Mouse (Mus musculus) limb, embryonic 12.5 days (tissue): ENCODE data around the gene Atp5g3. TPM values are rescaled to one million over a fixed set of nuclear protein-coding genes. Genes with fewer than 3 reads are reported as not detected.

Experiments used
- ATAC-seq: fragments of 200-750 bp; cut with Nextera tagmentation; 2 replicates; pipeline ENCODE4 v1.8.0; 2017; ENCODE audit warnings: low read depth, moderate TSS enrichment; ENCODE audit not compliant: insufficient number of reproducible peaks, insufficient read depth, low FRiP score, low TSS enrichment
- H3K27ac ChIP-seq: fragments of 300-500 bp; sonication (generic); 2 replicates; pipeline ENCODE4 v1.5.1; 2016; ENCODE audit warnings: mild to moderate bottlenecking, moderate library complexity
- H3K27me3 ChIP-seq: fragments of 300-500 bp; sonication (generic); 2 replicates; pipeline ENCODE4 v1.6.1; 2016; ENCODE audit warnings: mild to moderate bottlenecking, moderate library complexity
- H3K36me3 ChIP-seq: fragments of 300-500 bp; sonication (generic); 2 replicates; pipeline ENCODE4 v1.6.1; 2016; ENCODE audit warnings: mild to moderate bottlenecking, moderate library complexity
- H3K4me1 ChIP-seq: fragments of 300-500 bp; sonication (generic); replicated peaks from 2 replicates; pipeline ENCODE4 v1.6.1; 2016
- H3K4me2 ChIP-seq: fragments of 300-500 bp; sonication (generic); 2 replicates; pipeline ENCODE4 v1.6.1; 2016; ENCODE audit warnings: mild to moderate bottlenecking, moderate library complexity
- H3K4me3 ChIP-seq: fragments of 300-500 bp; sonication (generic); replicated peaks from 2 replicates; pipeline ENCODE4 v1.5.1; 2016; ENCODE audit warnings: mild to moderate bottlenecking
- H3K9ac ChIP-seq: fragments of 300-500 bp; sonication (generic); replicated peaks from 2 replicates; pipeline ENCODE4 v1.6.1; 2016; ENCODE audit warnings: mild to moderate bottlenecking, moderate library complexity
- H3K9me3 ChIP-seq: fragments of 300-500 bp; sonication (generic); 2 replicates; pipeline ENCODE4 v1.6.1; 2016; ENCODE audit warnings: mild to moderate bottlenecking, moderate library complexity
- WGBS: fragments of 180-500 bp; shearing (Covaris S2); methylation state at CpG from one replicate; pipeline ENCODE4 v1.1.7; 2016; 5-methylcytosine and 5-hydroxymethylcytosine counted together
- polyA plus RNA-seq: library from polyadenylated mRNA; unstranded; fragments of >200 nt; fragmentation: Nextera tagmentation; extraction: Ambion mirVana; gene quantifications from 2 replicates; pipeline ENCODE4 v1.2.1, GENCODE M21; 2016

The Atp5g3 gene
- 968 and 980 TPM in 2 replicates for polyA plus RNA-seq

DNA sequence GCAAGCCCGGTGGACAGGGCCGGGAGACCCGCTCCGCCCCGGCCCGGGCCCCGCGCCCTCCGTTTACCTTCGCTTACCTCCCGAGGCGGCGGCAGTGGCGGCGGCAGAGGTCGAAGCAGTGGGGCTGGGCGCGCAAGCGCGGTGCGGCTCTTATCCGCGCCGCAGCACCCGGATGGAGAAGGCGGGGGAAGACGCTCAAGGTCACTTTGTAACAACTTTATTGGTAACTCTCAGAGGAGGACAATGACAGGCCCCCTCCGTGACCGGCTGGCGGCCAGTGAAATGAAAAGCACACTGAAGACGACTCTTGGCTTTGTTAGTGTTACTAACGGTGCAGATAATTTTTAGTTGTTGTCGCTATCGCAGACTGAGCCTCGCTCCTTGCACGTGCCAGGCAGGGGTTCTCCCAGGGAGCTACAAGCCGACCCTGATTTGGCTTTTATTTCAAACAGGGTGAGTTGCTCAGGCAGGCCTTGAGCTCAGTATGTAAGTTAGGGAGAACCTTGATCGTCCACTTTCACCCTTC is at the start of gene Atp5g3:
Gene Atp5g3 (minus strand): TSS at position 152 of the 526 bp plus-strand sequence.
- Histone ChIP-seq H3K36me3 (peaks cover 33% of the 10 kb centered on the region), H3K9me3 (no peaks in the 10 kb centered on the region), H3K27me3 (0 out of 2 replicates have a peak, but pooled peaks cover 2% of the 10 kb centered on the region), H3K4me3 (peak within 1 kb of the TSS; percentile 98), H3K4me2 (peak within 1 kb of the TSS; percentile 75), H3K9ac (peak within 1 kb of the TSS; percentile 99), H3K27ac (peak within 1 kb of the TSS; percentile 93), H3K4me1 (peaks cover 11% of the 10 kb centered on the region)
- under 1% methylated on average over 38 of the region's 38 CpGs for WGBS
- peak; percentile 88 for ATAC-seq

DNA sequence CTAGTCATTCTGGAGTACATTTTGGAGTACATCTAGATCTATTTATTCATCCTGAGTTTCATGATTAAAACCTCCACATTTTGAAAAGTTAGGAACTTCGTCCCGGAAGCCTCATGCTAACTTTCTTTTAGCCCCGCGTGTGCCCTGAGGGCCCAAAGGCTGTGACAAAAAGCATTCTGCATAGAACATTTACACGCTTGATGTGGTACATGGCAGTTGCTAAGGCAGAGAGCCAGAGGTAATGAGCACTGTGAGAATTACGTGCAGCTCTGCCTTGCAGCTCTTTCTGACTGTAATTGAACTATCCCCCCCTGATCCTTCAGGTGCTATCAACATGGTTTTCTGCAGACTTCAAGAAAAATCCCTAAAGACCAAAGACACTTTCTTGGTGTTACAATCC is 47.2 kb upstream of the Atp5g3 start:
- no peak overlapping the region for H3K4me3 ChIP-seq
- WGBS = 77% methylated on average over 6 of the region's 6 CpGs
- H3K4me1 ChIP-seq = peaks cover 10% of the 10 kb centered on the region
- H3K4me2 ChIP-seq = no peak overlapping the region
- no peak overlapping the region for H3K27ac ChIP-seq
- peaks cover 3% of the 10 kb centered on the region; the same call in 1 of the 2 replicates for H3K27me3 ChIP-seq
- H3K36me3 ChIP-seq = no peaks in the 10 kb centered on the region
- H3K9ac ChIP-seq = no peak overlapping the region
- H3K9me3 ChIP-seq = no peaks in the 10 kb centered on the region
- ATAC-seq = no peak

DNA sequence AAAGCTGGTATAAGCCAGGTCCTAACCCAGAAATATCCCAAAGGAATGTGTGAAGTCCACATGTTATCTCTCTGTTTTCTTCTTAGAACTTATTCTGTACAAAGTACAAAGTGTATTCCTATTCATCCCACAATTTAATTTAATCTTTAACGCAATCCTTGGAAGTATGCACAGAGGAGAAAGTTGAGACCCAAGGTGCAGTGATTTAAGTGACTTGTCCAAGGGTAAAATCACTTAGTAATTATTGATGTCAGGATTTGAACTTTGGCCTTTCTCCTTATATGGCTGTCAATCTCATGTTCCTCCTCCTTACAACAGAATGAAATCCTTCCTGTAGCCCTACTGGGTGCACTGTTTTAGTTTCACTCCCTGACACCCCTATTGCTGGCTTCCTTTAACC is 42.5 kb upstream of the Atp5g3 start:
- peaks cover 25% of the 10 kb centered on the region for H3K4me1 ChIP-seq
- 0 out of 2 replicates have a peak overlapping the region, but pooled peaks have one; percentile 3 for H3K27ac ChIP-seq
- H3K4me3 ChIP-seq = no peak overlapping the region
- no peak overlapping the region for H3K4me2 ChIP-seq
- H3K9ac ChIP-seq = no peak overlapping the region
- no peaks in the 10 kb centered on the region for H3K27me3 ChIP-seq
- no peaks in the 10 kb centered on the region for H3K36me3 ChIP-seq
- H3K9me3 ChIP-seq = no peaks in the 10 kb centered on the region
- no peak for ATAC-seq
- 47% methylated on average over 1 of the region's 1 CpGs for WGBS

DNA sequence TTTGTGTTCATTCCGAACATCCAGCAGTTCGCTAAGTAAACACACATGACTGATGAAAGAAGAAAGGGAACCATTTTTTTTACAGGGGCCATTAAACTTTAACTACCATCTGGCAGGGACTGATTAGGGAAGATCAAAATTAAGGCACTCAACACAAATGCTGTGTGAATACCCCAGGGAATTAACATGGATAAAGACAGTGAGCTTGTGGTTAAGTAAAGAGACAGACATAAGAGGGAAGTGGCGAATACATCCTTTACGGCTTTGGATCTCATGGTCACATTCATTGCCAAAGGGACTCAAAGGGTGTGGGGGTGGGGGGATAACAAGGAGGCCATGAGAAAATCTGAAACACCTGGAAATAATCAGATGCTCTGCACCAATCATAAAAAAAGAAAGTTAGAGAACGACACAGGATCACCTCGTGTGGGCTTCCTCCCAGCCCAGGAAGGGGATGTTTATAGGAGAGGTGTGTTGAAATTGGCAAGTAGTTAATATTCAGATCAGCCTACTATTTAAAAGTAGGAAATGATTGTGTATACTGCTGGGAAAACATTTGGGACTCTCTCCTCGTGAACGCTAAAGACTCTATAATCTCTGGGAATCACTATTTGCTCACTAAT is 41.6 kb upstream of the Atp5g3 start:
- no peaks in the 10 kb centered on the region for H3K36me3 ChIP-seq
- peak overlapping the region; percentile 42 for H3K27ac ChIP-seq
- no peak overlapping the region for H3K9ac ChIP-seq
- 0 out of 2 replicates have a peak, but pooled peaks have one; percentile 31 for ATAC-seq
- peak overlapping the region; percentile 43 for H3K4me2 ChIP-seq
- H3K27me3 ChIP-seq = no peaks in the 10 kb centered on the region
- H3K4me1 ChIP-seq = peaks cover 25% of the 10 kb centered on the region
- 13% methylated on average over 8 of the region's 8 CpGs for WGBS
- no peaks in the 10 kb centered on the region for H3K9me3 ChIP-seq
- no peak overlapping the region for H3K4me3 ChIP-seq

DNA sequence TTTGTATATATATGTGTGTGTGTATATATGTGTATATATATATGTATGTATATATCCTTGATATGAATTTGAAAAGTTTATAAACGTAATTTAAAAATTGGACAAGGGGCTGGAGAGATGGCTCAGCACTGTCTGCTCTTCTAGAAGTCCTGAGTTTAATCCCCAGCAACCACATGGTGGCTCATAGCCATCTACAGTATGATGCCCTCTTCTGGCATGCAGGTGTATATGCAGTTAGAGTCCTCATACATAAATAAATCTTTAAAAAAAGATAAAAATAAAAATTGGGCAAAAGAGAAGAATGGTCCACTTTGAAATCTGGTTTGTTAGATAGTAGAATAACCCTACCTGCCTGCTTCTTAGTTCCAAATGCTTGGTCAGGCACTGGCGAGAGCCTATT is 36.2 kb upstream of the Atp5g3 start:
- no peaks in the 10 kb centered on the region for H3K9me3 ChIP-seq

DNA sequence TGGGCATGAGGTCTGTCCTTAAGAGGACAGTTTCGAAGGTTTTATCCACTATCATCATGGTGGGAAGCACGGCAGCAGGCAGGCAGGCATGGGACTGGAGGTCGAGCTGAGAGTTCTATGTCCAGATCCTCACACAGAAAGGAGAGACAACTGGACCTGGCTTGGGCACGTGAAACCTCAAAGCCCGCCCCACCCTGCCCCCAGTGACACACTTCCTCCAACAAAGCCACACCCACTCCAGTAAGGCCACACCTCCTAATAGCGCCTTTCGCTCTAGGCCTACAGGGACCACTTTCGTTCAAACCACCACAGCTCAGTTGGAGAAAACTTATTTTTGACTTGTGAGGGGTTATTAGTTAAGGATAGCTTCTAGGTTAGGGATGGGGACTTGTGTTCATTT is 32.6 kb upstream of the Atp5g3 start:
- 87% methylated on average over 8 of the region's 8 CpGs for WGBS

More for the DNA sequence above, 36.2 kb upstream of the Atp5g3 start:
- H3K9ac ChIP-seq = no peak overlapping the region
- H3K4me2 ChIP-seq = no peak overlapping the region
- H3K27ac ChIP-seq = no peak overlapping the region
- H3K4me3 ChIP-seq = no peak overlapping the region
- no peaks in the 10 kb centered on the region for H3K36me3 ChIP-seq
- no peak for ATAC-seq
- peaks cover 5% of the 10 kb centered on the region; the same call in 1 of the 2 replicates for H3K4me1 ChIP-seq
- H3K27me3 ChIP-seq = no peaks in the 10 kb centered on the region
- 89% methylated on average over 2 of the region's 2 CpGs for WGBS

DNA sequence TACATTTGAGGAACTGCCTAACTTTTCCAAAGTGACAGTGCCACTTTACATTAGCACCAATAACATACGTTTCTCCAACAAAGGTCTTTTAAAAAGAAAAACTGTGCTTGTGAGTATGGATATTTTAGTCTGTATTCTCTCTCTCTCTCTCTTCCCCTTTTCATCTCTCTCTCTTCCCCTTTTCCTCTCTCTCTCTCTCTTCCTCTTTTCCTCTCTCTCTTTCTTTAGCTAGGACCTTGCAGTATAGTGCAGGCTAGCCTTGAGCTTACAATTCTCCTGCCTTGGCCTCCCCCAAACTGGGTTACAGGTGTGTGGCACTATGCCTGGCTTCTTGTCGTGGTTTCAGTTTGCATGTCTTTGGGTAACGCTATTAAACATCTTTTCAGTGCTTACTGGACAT is 31.7 kb upstream of the Atp5g3 start:
- Histone ChIP-seq H3K4me1 (no peaks in the 10 kb centered on the region), H3K36me3 (no peaks in the 10 kb centered on the region), H3K9ac (no peak overlapping the region), H3K4me2 (no peak overlapping the region), H3K27me3 (no peaks in the 10 kb centered on the region), H3K27ac (no peak overlapping the region), H3K4me3 (no peak overlapping the region), H3K9me3 (no peaks in the 10 kb centered on the region)
- no peak for ATAC-seq
- 81% methylated on average over 3 of the region's 3 CpGs for WGBS

More for the DNA sequence above, 32.6 kb upstream of the Atp5g3 start:
- Histone ChIP-seq H3K27me3 (no peaks in the 10 kb centered on the region), H3K4me2 (no peak overlapping the region), H3K4me1 (no peaks in the 10 kb centered on the region), H3K4me3 (no peak overlapping the region), H3K27ac (no peak overlapping the region), H3K9ac (no peak overlapping the region), H3K9me3 (no peaks in the 10 kb centered on the region), H3K36me3 (no peaks in the 10 kb centered on the region)
- no peak for ATAC-seq

DNA sequence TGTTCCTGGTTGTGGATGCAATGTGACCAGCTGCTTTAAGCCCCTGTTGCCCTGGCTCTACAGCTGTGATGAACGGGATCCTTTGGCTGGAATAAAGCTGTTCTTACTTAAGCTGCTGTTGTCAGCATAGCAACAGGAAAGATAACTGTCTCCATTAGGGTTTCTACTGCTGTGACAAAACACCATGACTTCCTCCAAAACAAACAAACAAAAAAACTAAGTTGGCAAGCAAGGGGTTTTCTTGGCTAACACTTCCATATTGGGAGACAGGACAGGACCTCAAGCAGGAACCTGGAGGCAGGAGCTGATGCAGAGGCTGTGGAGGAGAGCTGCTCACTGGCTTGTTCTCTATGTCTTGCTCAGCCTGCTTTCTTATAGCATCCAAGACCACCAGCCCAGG is 30.2 kb upstream of the Atp5g3 start:
- WGBS = 31% methylated on average over 1 of the region's 1 CpGs
- H3K4me3 ChIP-seq = no peak overlapping the region
- H3K27ac ChIP-seq = no peak overlapping the region
- no peaks in the 10 kb centered on the region for H3K9me3 ChIP-seq
- no peaks in the 10 kb centered on the region for H3K36me3 ChIP-seq
- no peaks in the 10 kb centered on the region for H3K4me1 ChIP-seq
- ATAC-seq = no peak
- H3K27me3 ChIP-seq = no peaks in the 10 kb centered on the region
- H3K4me2 ChIP-seq = no peak overlapping the region
- H3K9ac ChIP-seq = no peak overlapping the region

DNA sequence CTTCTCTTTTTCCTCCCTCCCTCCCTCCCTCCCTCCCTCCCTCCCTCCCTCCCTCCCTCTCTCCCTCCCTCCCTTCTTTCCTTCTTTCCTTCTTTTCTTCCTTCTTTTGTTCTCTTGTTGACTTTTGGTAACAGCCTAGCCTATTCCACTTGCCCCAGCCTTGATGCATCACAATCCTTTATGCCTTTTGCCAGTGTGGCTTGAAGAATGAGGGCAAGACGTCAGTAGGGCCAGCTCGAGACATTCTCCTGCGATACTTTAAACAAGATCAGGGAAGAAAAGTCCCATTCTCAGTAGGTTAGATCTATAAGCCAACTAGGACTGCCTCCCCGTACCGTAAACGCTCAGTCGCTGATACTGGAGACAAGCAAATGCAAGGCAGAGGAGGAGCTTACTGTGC is 29.3 kb upstream of the Atp5g3 start:
- WGBS = 82% methylated on average over 7 of the region's 7 CpGs
- no peaks in the 10 kb centered on the region for H3K9me3 ChIP-seq
- no peak overlapping the region for H3K27ac ChIP-seq
- H3K9ac ChIP-seq = no peak overlapping the region
- no peak overlapping the region for H3K4me2 ChIP-seq
- H3K27me3 ChIP-seq = no peaks in the 10 kb centered on the region
- no peak for ATAC-seq
- H3K4me3 ChIP-seq = no peak overlapping the region
- no peaks in the 10 kb centered on the region for H3K36me3 ChIP-seq
- H3K4me1 ChIP-seq = no peaks in the 10 kb centered on the region

DNA sequence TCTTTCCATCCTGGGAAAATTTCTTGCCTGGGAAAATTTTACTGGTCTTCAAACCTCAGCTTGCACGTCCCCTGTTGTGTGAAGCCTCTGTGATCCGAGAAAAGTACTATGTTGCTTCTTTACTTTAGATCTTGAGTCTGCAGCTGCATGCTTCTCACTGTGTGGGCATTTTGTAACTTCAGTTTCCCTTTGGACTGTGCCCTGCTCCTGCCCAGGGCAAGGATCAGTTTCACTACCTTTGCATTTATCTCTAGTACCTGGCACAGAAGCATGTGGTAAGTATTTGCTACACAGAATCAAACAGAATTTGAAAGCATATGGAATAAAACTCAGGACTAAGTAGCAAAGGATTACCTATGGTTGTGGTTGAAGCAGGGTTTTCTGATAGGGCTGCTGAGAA is 27.8 kb upstream of the Atp5g3 start:
- Histone ChIP-seq H3K36me3 (no peaks in the 10 kb centered on the region), H3K9me3 (no peaks in the 10 kb centered on the region), H3K27ac (no peak overlapping the region), H3K4me2 (no peak overlapping the region), H3K27me3 (no peaks in the 10 kb centered on the region), H3K4me3 (no peak overlapping the region), H3K4me1 (no peaks in the 10 kb centered on the region), H3K9ac (no peak overlapping the region)
- WGBS = 82% methylated on average over 2 of the region's 2 CpGs
- ATAC-seq = no peak

DNA sequence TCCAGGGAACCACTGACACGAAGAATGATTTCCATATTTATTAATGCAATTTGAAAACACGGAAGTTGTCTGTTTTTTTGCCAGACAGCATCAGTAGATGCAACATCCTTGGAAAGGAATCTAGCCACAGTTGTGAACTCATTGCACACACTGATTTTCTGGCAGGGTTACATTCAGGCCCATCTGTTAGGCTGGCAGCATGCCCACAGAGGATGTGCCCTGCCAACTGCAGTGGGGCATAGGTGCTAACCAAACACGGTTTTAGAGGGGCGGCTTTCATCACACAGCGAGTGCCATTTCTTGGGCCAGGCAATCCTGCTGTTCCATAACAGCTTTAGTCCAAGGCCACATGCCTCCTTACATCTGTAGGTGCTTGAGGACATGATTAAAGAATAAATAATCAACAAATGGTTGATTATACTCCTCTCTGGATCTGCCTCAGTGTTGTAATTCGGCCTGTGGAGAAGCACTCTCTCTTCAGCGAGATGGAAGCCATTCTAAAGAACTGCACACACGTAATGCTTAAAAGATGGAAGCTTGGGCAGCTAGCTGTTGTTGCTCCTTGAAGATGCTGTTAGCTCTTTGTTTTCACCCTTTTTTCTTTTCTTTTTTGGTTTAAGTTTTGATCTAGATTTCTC is 21.7 kb upstream of the Atp5g3 start:
- no peaks in the 10 kb centered on the region for H3K36me3 ChIP-seq
- H3K4me1 ChIP-seq = no peaks in the 10 kb centered on the region
- H3K4me2 ChIP-seq = no peak overlapping the region
- 89% methylated on average over 8 of the region's 8 CpGs for WGBS
- 0 out of 2 replicates have a peak, but pooled peaks cover 7% of the 10 kb centered on the region for H3K9me3 ChIP-seq
- no peak for ATAC-seq
- no peak overlapping the region for H3K27ac ChIP-seq
- no peaks in the 10 kb centered on the region for H3K27me3 ChIP-seq
- H3K4me3 ChIP-seq = no peak overlapping the region
- H3K9ac ChIP-seq = no peak overlapping the region
